Mouse (Mus musculus): ENCODE data around the gene Onecut1.

Onecut1 gene

DNA sequence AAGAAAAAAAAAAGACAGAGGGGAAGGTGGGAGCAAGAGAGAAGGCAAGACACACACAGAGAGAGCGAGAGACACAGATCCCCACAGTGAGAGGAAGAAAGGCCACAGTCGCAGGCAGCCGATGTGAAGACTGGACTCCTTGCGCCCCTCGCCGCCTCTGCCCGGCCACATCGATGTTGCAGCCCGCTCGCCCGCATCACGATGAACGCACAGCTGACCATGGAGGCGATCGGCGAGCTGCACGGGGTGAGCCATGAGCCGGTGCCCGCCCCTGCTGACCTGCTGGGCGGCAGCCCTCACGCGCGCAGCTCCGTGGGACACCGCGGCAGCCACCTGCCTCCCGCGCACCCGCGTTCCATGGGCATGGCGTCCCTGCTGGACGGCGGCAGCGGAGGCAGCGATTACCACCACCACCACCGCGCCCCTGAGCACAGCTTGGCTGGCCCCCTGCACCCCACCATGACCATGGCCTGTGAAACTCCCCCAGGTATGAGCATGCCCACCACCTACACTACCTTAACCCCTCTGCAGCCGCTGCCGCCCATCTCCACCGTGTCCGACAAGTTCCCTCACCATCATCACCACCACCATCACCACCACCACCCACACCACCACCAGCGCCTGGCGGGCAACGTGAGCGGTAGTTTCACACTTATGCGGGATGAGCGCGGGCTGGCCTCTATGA lies 517 bp downstream of the Onecut1 start:
- DNase-seq, result peak; percentile 57

DNA sequence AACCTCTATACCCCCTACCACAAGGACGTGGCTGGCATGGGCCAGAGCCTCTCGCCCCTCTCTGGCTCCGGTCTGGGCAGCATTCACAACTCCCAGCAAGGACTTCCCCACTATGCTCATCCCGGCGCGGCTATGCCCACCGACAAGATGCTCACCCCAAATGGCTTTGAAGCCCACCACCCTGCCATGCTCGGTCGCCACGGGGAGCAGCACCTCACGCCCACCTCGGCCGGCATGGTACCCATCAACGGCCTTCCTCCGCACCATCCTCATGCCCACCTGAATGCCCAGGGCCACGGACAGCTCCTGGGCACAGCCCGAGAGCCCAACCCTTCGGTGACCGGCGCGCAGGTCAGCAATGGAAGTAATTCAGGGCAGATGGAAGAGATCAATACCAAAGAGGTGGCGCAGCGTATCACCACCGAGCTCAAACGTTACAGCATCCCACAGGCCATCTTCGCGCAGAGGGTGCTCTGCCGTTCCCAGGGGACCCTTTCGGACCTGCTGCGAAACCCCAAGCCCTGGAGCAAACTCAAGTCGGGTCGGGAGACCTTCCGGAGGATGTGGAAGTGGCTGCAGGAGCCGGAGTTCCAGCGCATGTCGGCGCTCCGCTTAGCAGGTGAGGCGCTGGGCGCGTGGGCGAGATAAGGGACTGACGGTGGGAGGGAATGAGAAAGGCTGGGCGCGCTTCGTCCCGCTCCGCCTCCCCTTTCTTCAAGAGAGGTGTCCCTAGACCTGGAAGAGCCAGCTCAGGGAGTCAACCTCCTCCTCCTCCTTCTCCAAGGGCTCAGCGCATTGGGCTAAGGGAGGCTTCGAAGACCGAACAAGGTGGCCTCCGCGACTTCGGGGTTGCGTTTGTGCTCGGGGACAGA lies 1.3 kb downstream of the Onecut1 start:
- DNase-seq, result no peak

DNA sequence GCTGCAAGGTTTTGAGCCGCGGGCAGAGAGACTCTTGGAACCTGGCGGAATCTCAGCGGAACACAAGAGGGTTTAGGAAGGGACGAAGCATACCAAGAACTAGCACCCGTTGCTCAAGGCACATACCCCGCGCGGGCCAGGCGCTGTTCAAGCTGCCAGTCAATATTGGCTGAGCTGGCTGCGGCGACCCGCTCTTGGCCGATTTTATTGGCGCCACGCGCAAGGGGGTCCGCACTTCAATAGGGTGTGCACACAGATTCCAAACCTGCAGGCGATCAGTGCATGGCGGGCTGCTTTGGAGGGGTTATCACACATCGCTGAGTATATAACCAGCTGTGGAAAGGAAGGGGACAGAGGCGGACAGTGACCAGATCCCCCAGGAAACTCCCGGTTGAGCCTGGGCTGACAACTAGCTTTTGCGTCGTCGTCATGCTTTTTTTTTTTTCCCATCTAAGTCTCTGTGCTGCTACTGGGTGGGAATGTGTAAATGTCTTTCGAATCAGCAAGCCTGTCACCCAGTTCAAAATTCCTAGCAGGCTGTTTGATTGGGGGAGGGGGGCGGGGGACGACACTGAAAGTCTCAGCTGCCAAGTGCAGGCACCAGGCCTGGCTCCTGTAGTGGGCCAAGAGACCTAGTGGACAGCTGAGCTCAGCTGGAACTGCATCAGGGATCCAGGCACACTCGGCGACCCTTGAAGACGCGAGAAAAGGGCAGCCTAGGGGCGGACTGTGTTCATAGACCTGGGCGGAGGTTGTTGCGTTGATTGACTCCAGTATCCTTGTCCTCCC lies 2.1 kb downstream of the Onecut1 start:
- DNase-seq, result peak; percentile 43

DNA sequence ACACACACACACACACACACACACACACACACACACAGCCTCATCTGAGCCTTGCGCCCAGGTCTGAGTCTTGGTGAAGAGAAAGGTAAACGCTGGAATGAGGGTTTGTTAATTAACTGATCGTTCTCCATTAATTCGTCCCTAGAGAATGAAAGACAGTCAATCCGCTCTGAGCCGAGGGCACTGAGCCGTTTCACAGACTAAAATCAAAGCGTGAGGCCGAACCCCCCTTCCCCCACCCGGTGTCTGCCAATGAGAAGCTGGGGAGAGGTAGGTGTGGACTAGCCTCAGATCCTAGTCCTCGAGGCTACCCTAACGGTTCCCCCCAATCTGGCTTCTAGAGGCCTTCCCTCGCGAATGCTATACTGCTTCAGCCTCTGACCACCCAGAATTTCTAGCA lies 2.8 kb downstream of the Onecut1 start:
- peak; percentile 45 for DNase-seq

DNA sequence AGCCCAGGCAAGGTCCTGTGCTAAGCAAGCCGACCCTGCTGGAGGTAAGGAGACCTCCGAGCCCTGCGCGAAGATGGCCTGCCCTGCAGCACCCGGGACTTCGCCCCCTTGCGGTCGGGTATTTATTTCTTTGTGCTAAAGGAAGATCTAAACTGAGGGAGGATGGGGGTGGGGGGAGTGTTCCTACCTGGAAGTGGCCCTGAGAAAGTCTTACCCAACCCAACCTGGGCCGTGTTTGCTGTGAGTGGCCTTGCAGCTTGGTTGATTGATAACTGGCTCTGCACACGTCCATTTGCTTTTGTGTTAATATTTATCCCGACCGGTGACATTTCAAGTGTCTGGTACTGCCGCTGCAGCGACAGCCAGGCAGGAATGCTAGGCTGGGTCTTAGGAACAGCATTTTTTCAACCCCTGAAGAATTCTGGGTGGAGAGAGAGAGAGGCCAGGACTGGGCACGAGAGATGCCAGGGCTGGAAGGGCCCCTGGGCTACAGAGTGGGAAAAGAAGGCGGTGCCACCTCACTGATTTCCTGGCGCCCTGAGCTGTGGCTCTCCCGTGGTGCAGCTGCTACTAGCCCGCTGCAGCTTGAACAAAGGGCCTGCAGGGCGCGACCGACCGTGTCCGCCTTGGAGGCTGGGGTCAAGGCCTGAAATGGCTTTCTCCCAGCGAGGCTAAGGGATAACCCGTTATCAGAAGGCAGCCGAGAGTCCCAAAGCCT lies 5.0 kb downstream of the Onecut1 start:
- peak; percentile 55 for DNase-seq

DNA sequence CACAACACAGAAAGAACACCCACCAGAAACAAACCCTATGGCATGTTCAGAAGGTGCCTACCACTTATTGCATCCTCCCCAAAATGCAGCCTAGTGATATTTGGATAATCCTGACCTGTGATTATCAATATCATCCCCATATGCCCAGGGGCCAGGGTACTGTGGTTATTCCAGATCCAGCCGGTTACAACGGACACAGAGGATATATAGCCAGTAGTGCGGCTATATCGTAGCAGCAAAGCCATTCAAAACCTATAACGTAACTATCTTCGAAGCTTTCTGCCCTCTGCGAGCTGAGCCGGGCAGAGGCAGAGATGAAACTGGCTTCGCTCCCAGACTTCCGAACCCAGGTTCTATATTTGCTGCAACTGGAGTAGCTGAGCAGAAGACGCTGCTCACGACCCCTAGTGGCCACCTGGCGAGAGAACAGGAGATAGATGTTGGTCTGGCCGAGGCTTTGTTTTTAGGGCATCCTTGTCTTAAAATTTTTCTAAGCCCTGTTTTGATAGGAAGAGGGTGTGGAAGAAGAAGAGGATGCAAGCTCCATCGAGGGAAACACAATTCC lies 6.0 kb downstream of the Onecut1 start:
- DNase-seq, result peak; percentile 75

DNA sequence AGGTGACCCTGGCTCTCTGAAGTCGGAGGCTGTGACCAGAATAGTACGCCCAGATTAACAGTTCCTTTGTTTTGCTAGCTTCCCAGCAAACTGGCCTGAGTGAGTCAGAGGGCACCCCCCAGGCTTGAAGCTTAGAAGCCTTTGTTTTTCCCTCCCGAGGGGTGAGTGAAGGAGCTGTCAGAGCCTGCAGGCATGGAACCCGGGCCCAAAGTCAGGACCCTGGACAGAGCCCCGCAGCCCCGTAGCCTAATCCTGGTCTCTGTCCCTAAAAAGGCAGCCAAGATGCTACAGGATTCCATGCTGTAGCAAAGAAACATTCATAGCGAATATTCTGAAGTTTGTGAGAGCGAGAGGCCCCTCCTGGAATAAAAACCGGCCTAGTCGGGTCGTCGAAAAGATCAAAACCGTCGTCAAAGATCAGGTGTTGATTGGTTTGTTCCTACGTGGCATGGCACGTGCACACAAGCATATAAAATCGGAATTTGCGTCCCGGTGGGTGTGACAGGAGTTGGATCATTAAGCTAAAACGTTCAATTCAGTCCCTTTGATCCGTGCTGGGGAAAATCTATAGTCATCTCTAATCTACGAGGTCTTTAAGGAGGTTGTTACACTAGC lies 6.7 kb downstream of the Onecut1 start:
- DNase-seq, result peak; percentile 66

DNA sequence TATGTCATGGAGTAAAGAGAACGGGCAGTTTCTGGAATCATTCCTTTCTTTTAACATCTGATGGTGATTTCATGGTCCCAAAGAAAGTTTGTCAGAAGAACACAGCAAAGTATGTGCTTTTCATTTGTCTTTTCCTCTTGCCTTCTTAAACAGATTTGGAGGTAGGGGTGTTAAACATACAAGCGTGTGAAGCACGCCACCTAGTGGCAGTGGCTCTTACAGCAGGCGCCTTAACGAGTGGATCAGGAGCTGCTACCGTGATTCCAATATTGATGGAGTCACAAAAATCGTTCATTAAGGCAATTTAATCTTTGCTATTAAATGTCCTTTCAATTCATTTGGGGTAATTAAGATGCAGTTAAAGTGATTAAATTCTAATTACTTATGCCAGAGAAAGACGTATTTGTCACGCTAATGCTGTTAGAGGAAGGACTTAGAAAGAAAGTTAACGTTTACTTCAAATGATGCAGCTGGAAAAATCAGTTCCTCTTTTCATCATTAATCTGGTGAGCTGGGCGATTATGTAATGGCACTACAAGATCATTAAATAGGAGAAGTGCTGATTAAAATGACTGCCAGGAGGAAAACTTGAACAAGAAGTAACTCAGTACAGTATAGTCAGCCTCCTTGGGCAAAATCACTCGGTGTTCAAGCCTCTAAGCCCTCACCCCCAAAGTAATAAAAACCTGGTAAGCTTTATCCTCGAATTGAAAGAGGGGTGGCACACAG lies 9.4 kb downstream of the Onecut1 start:
- DNase-seq, result peak; percentile 82

DNA sequence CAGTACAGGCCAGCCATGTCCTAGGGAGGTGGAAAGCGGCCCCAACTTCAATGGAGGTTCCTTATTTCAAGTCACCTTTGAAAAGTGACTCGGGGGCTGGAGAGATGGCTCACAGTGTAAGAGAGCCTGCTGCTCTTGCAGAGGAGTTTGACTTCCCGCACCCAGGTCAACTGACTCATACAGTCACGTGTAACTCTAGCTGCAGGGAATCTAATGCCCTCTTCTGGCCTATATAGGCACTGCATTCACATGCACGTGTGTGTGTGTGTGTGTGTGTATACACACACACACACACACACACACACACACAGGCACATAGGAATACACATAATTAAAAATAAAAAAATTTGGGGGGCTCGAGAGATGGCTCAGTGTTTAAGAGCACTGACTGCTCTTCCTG lies 14.6 kb downstream of the Onecut1 start:
- no peak for DNase-seq

DNA sequence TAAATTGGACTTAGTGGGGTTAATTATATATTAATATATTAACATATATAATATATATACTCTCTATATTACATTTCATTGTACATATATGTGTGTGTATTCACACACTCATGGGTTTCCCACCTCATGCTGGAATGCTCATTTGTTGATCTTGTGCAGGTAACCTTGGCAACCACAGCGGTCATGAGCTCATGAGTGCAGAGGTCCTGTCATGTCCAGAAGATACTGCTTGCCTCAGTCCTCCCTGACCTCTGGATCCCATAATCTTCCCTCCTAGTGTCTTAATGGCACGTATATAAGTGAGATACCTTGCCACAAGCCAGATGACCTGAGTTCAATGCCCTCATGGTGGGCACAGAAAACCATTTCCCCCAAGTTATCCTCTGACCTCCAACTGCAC lies 16.0 kb downstream of the Onecut1 start:
- DNase-seq, result no peak

DNA sequence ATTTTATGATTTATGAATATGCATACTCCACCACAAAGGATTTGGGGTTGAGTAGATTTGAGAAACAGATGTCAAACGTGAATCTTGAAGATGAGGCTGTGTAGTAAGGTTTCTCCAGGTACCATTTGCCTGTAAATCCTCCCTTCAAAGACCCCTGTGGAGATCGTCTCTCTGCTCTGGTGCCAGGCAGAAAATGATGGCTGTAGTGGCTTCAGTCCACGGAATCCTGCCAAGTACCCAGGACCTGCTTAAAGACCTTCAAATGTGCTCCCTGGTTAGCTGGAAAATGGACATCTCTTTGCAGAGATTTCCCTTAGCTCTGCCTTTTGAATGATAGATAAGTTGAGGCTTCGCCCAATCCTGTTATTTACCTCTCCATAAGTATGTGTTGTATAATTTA lies 26.1 kb downstream of the Onecut1 start:
- no peak for DNase-seq

DNA sequence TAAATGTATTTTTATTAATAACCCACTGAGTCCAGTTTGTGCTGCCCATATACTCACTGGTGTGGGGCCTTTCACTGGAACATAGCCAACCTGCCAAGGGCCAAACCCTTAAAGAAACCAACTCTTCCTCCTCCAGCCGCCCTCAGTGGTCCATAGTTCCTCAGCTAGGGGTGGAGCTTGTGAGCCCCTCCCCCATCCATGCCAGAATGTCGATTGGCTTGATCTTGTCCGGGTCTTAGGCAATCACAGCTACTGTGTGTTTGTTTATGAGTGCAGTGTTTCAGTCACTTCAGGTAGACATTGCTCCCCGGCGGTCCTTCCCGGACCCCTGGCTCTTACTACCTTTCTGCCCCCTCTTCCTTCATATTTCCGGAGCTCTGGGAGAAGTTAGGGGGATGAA lies 35.0 kb downstream of the Onecut1 start:
- no peak for DNase-seq

DNA sequence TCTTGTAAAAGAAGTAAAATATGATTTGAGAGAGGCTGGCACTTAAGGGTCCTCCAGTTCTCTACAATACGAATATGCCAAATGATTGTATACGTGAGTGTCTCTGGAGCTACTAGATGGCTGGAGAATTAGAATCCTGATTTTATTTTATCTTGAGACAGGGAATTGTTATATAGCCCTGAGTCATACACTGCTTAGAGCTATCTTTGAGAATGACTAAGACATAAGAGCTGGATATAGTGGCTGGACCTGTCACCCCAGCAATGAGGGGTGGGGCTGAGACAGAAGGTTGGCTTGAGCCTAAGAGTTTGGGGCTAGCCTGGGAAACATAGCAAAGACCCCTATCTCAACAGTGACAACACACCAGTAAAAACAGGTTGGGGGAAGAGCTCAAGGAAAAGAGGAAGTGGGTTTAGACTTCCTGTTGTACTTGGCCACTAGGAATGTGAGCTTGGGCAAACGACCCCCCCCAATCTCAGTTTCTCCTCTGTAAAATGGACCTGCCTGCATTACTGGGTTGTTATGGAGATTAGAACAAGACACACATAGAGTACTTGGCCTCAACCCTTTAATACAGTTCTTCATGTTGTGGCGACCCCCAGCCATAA lies 35.8 kb downstream of the Onecut1 start:
- DNase-seq, result no peak

DNA sequence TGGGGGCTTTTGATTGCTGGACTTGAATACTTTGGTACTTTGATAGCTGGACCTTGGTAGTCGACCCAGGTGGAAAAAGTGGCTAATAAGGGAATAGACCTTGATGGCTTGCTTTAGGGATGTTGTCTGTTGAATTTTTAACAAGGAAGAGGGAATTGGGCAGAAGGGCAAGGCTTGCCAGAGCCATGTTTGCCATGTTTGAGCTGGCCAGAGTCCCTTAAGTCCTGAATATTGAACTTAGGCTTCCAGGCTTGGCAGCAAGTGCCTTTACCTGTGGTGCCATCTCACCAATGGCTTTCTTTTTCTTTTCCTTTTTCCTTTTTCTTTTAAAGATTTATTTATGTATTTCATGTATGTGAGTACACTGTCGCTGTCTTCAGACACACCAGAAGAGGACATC lies 38.4 kb downstream of the Onecut1 start:
- DNase-seq, result no peak

DNA sequence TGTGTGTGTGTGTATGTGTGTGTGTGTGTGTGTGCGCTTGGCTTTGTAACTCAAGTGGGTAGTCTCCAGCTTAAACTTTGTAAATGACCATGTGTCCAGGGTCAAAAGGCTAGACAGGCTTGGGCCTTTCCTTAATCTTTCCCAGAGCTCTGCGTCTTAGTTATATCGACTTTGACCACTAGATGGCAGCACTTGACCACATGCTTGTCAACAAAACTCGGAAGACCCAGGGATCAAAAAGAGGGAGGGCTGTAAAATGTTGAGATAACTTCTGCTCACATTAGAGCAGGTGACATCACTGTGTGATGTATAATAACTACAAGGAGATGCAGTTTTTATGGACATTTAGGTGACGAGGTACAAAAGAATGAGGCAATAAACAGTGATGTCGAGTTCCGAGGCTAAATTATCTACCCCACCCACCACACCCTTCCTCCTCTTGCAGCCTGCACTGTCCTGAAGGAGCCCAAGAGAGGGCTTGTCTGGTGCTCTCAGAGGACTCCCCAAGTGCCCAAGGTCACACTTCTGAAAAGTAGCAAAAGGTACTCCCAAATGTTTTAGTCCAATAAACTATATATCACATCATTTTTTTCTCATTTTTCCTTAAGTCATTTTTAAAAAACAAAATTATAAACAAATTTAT lies 43.3 kb downstream of the Onecut1 start:
- DNase-seq, result peak; percentile 88

DNA sequence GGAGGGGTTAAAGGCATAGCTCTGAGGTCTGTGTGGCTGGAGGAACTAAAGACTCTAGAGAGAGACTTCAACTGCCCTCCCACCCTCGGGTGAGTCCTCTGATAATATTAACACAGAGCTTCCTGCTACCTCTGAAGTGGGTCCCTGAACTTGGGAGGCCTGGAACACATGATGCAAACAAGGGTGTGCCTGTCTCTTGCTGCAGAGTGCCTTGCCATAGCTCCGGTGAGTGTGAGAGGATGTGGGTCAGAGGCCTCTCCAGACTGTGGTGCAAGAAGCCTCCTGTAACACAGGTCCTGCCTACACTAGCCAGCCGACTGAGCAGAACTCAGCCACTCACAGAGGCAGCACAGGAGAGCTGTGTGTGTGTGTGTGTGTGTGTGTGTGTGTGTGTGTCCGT lies 45.2 kb downstream of the Onecut1 start:
- DNase-seq, result no peak

DNA sequence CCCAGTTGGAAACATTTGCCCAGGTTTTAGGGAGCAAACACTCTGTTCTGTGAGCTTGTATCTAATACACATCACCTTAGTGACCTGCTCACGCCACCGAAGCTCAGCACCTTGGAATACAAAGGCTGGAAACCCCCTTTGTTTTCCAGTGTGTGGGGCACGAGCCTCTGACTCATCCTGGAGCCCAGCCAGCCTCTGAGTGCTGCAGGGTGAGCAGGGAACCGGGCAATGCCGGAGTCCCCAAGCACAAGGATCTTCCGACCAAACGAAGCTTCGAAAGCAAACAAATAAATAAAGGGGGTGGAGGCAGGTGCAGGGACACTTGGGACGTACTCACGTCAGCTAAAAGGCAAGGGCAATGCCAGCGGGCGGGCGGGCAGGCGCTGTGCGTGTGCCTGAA lies 47.5 kb downstream of the Onecut1 start:
- peak; percentile 34 for DNase-seq

DNA sequence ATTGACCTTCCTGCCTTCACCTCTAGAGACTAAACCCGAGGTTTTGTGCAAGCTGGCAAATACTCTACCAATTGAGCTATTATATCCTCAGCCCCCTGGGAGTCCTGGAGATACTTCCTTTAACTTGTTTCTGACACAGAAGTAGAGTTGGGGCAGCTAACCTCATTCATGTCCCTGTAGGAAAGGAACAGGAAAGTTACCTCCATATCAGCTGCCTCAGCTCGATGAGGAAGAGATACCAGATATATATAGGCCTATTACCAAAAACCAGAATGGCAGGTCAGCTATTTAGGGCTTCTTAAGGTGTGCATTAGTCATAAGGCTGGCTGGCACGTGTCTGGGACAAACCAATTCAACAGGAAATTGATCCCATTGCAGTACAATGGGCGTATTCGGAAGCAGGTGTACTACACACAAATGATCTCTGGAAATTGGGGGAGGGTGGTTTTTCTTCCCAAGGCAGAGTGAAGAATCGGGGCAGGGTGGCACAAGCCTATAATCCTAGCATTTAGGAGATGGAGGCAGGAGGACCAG lies 48.6 kb downstream of the Onecut1 start:
- DNase-seq, result no peak

DNA sequence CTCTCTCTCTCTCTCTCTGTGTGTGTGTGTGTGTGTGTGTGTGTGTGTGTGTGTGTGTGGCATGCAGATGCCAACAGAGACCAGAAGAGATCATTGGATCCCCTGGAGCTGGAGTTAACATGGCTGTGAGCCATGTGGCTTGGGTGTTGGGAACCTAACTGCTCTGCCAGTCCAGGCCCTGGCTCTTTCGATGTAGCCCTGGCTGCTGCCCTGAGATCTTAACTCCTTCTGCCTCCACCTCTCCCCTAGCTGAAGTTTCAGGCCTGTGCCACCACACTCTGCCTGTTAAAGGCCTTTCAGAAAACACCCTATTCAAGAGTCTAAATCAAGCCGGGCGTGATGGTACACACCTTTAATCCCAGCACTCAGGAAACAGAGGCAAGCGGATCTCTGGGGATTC lies 49.7 kb downstream of the Onecut1 start:
- DNase-seq, result no peak

DNA sequence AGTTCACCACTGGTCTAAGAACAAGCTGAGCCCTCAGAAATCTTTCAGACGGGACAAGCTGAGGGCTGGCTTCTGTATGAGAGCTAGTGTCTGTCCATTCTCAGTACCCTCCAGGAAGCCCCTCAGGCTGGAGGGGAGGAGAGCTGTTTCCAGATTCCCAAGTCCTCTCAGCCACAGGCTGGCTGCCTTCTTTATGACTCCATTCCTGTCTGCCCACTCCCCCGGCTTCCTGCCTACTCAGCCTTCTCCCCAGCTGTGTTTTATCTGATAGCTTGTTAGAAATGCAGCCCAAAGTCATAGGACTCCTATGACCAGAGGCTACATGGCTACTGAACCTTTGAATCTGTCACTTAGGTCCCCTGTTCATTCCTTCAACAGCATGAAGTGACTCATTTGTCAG lies 50.2 kb downstream of the Onecut1 start:
- no peak for DNase-seq
